ENCODE assay signal across 9 mouse cellular contexts in the genomic region with DNA sequence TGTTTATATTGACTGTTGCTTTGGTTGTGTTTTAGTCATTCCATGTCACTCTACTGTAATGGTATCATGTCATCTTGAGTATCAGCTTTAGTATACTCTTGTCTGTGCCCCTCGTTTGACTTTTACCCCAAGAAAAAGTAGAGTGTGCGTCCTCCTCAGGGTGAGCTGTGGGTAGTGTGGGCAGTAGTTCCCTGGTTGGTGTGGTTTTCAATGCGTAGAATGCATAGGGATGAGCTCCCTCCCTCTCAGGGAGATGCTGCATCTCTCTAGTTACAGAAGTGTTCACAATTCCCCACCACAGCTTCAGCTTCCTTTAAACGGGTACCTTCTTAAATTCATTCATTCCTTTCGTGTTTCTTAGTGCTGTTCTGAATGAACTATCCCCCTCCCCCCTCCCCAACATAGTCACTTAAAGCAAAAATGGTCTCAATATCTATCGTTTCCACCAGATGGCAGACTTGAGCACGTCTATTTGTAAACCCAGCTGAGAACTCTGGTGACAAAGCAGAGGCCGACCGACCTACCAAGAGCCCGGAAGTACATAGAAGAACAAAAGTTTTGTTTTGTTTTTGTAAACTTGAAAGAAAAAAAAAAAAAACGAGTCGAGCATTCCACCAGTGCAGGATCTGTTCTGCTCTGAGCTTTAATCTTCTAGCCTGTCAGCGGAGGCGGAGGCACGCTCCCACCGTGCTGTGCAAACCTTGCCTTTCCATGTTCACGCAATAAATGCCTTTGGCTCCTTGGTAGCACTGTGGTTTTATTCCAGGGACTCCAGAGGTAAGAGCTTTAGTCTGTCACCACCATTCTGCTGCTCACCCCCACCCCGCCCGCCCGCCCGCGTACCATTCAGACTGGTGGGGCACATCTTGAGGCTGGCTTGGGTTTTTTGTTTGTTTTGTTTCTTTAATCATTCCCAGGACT. TPM values are rescaled to one million over a fixed set of nuclear protein-coding genes. Genes with fewer than 3 reads are reported as not detected.
DNase-seq lines count a peak whose midpoint lies in the region; ATAC-seq and TF ChIP-seq lines count a peak whose summit lies in the region.
"Had no signal": no experiment of that assay in that cellular context is flagged by ENCODE, and none has a peak within 500 bp of the region (broad histone marks: within the 10 kb centered on the region; RNA-seq: fewer than 3 reads in every experiment).

No protein-coding gene starts in this region.

- H3K4me3 ChIP-seq in liver, embryonic 14.5 days (ENCODE audit: insufficient read depth in 1 of 2, low read depth in 2 of 2, low read length in 2 of 2): no peak overlapping the region
- H3K4me3 ChIP-seq in neural tube, embryonic 12.5 days: no peak overlapping the region
- H3K4me3 ChIP-seq: embryonic facial prominence, embryonic 12.5 days had no signal

- 60% methylated on average over 22 of the region's 22 CpGs for WGBS in liver, embryonic 14.5 days (ENCODE audit: insufficient replicate concordance)
- WGBS in neural tube, embryonic 12.5 days: 71% methylated on average over 22 of the region's 22 CpGs

- no peak overlapping the region for H3K4me2 ChIP-seq in liver, embryonic 14.5 days (ENCODE audit: low read depth)
- no peak overlapping the region for H3K4me2 ChIP-seq in neural tube, embryonic 12.5 days (replicated peaks)
- H3K4me2 ChIP-seq: embryonic facial prominence, embryonic 12.5 days had no signal

- no peaks in the 10 kb centered on the region for H3K27me3 ChIP-seq in liver, embryonic 14.5 days (ENCODE audit: control insufficient read depth, insufficient read depth, low read length)
- no peaks in the 10 kb centered on the region for H3K27me3 ChIP-seq in neural tube, embryonic 12.5 days (replicated peaks)
- H3K27me3 ChIP-seq: embryonic facial prominence, embryonic 12.5 days had no signal

- no peak overlapping the region for H3K27ac ChIP-seq in liver, embryonic 14.5 days
- no peak overlapping the region for H3K27ac ChIP-seq in neural tube, embryonic 12.5 days
- H3K27ac ChIP-seq: embryonic facial prominence, embryonic 12.5 days had no signal

- no peaks in the 10 kb centered on the region for H3K9me3 ChIP-seq in liver, embryonic 14.5 days (ENCODE audit: control insufficient read depth, low read length)
- no peaks in the 10 kb centered on the region for H3K9me3 ChIP-seq in neural tube, embryonic 12.5 days
- H3K9me3 ChIP-seq: embryonic facial prominence, embryonic 12.5 days had no signal

- no peak for TF ChIP-seq EP300 in liver, embryonic 14.5 days (IDR thresholded peaks at IDR 0.05; ENCODE audit: low read depth)

- TF ChIP-seq CTCF in liver, embryonic 14.5 days (IDR thresholded peaks at IDR 0.05; ENCODE audit: low read depth): peak; percentile 57

- H3K4me1 ChIP-seq in liver, embryonic 14.5 days (replicated peaks; ENCODE audit: control insufficient read depth in 2 of 2, insufficient read depth in 2 of 2, low read length in 1 of 2): peaks cover 0 to 1% of the 10 kb centered on the region in 2 experiments; a peak in 2 of 4 replicates
- H3K4me1 ChIP-seq in neural tube, embryonic 12.5 days: no peaks in the 10 kb centered on the region

- no peak overlapping the region for H3K9ac ChIP-seq in liver, embryonic 14.5 days (replicated peaks)
- H3K9ac ChIP-seq in neural tube, embryonic 12.5 days: no peak overlapping the region
- H3K9ac ChIP-seq: embryonic facial prominence, embryonic 12.5 days had no signal

- peak; percentile 65 for ATAC-seq in granulocyte monocyte progenitor cell, adult 5-6 weeks (replicated peaks; ENCODE audit: poor library complexity, severe bottlenecking)
- ATAC-seq in liver, embryonic 14.5 days (ENCODE audit: insufficient read depth): no peak
- ATAC-seq in neural tube, embryonic 12.5 days (ENCODE audit: low FRiP score, low read depth): 0 out of 2 replicates have a peak, but pooled peaks have one; percentile 25

- no peaks in the 10 kb centered on the region for H3K36me3 ChIP-seq in liver, embryonic 14.5 days (replicated peaks; ENCODE audit: control insufficient read depth, insufficient read depth, low read depth)
- H3K36me3 ChIP-seq in neural tube, embryonic 12.5 days: no peaks in the 10 kb centered on the region
- H3K36me3 ChIP-seq: embryonic facial prominence, embryonic 12.5 days had no signal

- peak; percentile 59 for DNase-seq in right cerebral cortex, adult 18-20 months
- no peak for DNase-seq in right cerebral cortex, postnatal 36 days (ENCODE audit: low spot score in 2 of 2)
- peak; percentile 65 for DNase-seq in cerebellum, adult 9-10 months
- peak; percentile 49 for DNase-seq in kidney, adult 18-20 months
- peak; percentile 41 to 47 (median 46) for DNase-seq in liver, embryonic 14.5 days (ENCODE audit: low read depth in 3 of 3, low spot score in 3 of 3)
- DNase-seq in thymus, postnatal 4 days: peak; percentile 66

RNA-seq across cellular contexts. Expression of gene Slc3a1, which starts 4.7 kb away (rescaled TPM):
- total RNA-seq in granulocyte monocyte progenitor cell, adult 5-6 weeks (2014; fragmentation: Nextera tagmentation): not detected in 2 replicates
- 0.62 TPM in 1 of 2 replicates, not detected in the other for total RNA-seq in granulocyte monocyte progenitor cell, adult 5-6 weeks (2017)
- 0.34 and 0.45 TPM in 2 replicates for polyA plus RNA-seq in liver, embryonic 14.5 days (2012; rRNA removed)
- polyA plus RNA-seq in liver, embryonic 14.5 days (2014; fragmentation: Nextera tagmentation; extraction: Ambion mirVana): 0.65 and 0.86 TPM in 2 replicates
- polyA plus RNA-seq in neural tube, embryonic 12.5 days (2016; fragmentation: Nextera tagmentation; extraction: Ambion mirVana): 0.26 and 0.42 TPM in 2 replicates

Comparison
In these comparisons a context has a peak if more than half of its experiments do, and no peak if none do; other contexts are left out.
1. DNase-seq: peak in right cerebral cortex, adult 18-20 months (single experiment), cerebellum, adult 9-10 months (single experiment), kidney, adult 18-20 months (single experiment), liver, embryonic 14.5 days (3 of 3) and thymus, postnatal 4 days (single experiment); none in right cerebral cortex, postnatal 36 days (0 of 2).